Mouse (Mus musculus) embryonic fibroblast, embryonic 13.5 days (primary cell): ENCODE measurements at regions not wholly inside any gene's neighbourhood (a gene's known extent, or its start where the extent isn't known, plus 50 kb on each side); places are given as distances from the start of the nearest gene placed in this dataset.

Experiments
- CTCF ChIP-seq: IDR thresholded peaks from 2 replicates; pipeline ENCODE4 v1.5.1; 2011; ENCODE audit warnings: mild to moderate bottlenecking, control low read depth, low read length, moderate library complexity, borderline replicate concordance; ENCODE audit not compliant: insufficient read depth
- POLR2A ChIP-seq: IDR thresholded peaks from 2 replicates; pipeline ENCODE4 v1.6.1; 2011; ENCODE audit warnings: low read depth, mild to moderate bottlenecking, control low read depth, low read length, moderate library complexity

DNA sequence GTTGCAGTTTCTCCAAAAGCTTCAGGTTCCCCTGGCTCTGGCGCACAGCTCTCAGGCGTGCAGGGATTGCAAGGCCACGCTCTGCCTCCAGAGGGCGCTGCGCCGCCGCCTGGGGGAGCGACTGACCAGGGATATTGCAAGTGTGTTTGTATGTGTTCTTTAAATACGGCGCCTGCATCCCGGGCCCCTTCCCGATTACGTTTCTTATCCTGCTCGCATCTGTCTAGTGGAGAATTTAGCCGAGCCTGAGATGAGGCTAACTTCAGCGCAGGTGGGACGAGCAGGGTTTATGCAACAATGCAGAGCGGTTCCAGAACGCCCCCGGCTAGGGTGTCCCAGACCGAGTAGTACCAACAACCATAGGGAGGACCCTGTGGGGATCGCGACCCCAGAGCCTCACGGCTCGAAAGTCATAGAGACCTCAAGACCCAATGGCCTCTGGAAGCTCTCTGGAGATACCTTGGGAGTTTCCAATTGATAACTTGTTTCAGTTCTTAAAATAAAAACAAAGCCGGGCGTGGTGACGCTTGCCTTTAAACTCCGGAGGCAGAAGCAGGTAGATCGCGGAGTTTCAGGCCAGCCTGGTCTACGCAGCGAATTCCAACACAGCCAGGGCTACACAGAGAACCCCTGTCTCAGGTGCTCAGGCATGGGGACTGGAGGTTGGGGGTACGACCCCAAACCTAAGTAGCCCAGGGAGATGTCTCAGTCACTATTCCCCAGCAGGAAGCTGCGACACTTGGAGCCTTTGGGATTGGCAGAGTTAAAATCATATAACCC, 87.8 kb upstream of the Sertad2 start:
- peak; percentile 98 for TF ChIP-seq CTCF
- TF ChIP-seq POLR2A: 0 out of 2 replicates have a peak, but pooled peaks have one; percentile 6
